In genomic region chr13:107394451-107394850, GRCm38 (mm10) we compare ENCODE assay signal across 21 mouse cellular contexts.
"Had no signal": no experiment of that assay in that cellular context is flagged by ENCODE, and none has a peak within 500 bp of the region (broad histone marks: within the 10 kb centered on the region; RNA-seq: fewer than 3 reads in every experiment).

No protein-coding gene starts in this region.

- DNase-seq: kidney, adult 11 months; kidney, adult 9 months; kidney, postnatal 36 days; left cerebral cortex, postnatal 4 days; liver, postnatal 0 days; right cerebral cortex, adult 18-20 months; right cerebral cortex, postnatal 14 days; right cerebral cortex, postnatal 4 days; thymus, adult 2 months; thymus, postnatal 14 days; thymus, postnatal 4 days had no signal

- H3K27ac ChIP-seq: limb, embryonic 12.5 days; limb, embryonic 15.5 days; liver, embryonic 14.5 days; lung, embryonic 15.5 days; macrophage; midbrain, embryonic 12.5 days; midbrain, embryonic 15.5 days; neural tube, embryonic 12.5 days; neural tube, embryonic 15.5 days; stomach, postnatal 0 days had no signal

- H3K4me3 ChIP-seq: limb, embryonic 12.5 days; limb, embryonic 15.5 days; lung, embryonic 15.5 days; midbrain, embryonic 12.5 days; midbrain, embryonic 15.5 days; neural tube, embryonic 12.5 days; neural tube, embryonic 15.5 days had no signal
